Mouse (Mus musculus) hindbrain, embryonic 16.5 days (tissue): Measurements from ENCODE around the gene Crcp. TPM values are rescaled to one million over a fixed set of nuclear protein-coding genes. Genes with fewer than 3 reads are reported as not detected.
A peak's percentile ranks its signal among the peaks of the same experiment; 100 is the strongest.

ENCODE experiments used
- ATAC-seq: fragments of 200-750 bp; cut with Nextera tagmentation; 2 replicates; pipeline ENCODE4 v1.8.0; 2017; ENCODE audit warnings: moderate TSS enrichment, moderate library complexity
- H3K27ac ChIP-seq: fragments of 300-500 bp; sonication (generic); 2 replicates; pipeline ENCODE4 v1.5.1; 2014; ENCODE audit warnings: low read depth, mild to moderate bottlenecking, control low read depth, low read length, moderate library complexity
- H3K27me3 ChIP-seq: fragments of 300-500 bp; sonication (generic); replicated peaks from 2 replicates; pipeline ENCODE4 v1.6.1; 2014; ENCODE audit warnings: low read length; ENCODE audit not compliant: control insufficient read depth, insufficient read depth
- H3K36me3 ChIP-seq: fragments of 300-500 bp; sonication (generic); 2 replicates; pipeline ENCODE4 v1.6.1; 2014; ENCODE audit warnings: mild to moderate bottlenecking, low read length, moderate library complexity, mixed read lengths; ENCODE audit not compliant: control insufficient read depth, insufficient read depth
- H3K4me1 ChIP-seq: fragments of 300-500 bp; sonication (generic); 2 replicates; pipeline ENCODE4 v1.6.1; 2014; ENCODE audit warnings: low read depth, low read length; ENCODE audit not compliant: control insufficient read depth, insufficient read depth
- H3K4me2 ChIP-seq: fragments of 300-500 bp; sonication (generic); 2 replicates; pipeline ENCODE4 v1.6.1; 2014; ENCODE audit warnings: mild to moderate bottlenecking, low read length, control low read depth, moderate library complexity
- H3K4me3 ChIP-seq: fragments of 300-500 bp; sonication (generic); 2 replicates; pipeline ENCODE4 v1.5.1; 2014; ENCODE audit warnings: mild to moderate bottlenecking, low read length, control low read depth, moderate library complexity
- H3K9ac ChIP-seq: fragments of 300-500 bp; sonication (generic); 2 replicates; pipeline ENCODE4 v1.6.1; 2014; ENCODE audit warnings: low read depth, mild to moderate bottlenecking, control low read depth, low read length, moderate library complexity
- H3K9me3 ChIP-seq: fragments of 300-500 bp; sonication (generic); 2 replicates; pipeline ENCODE4 v1.6.1; 2014; ENCODE audit warnings: mild to moderate bottlenecking, low read length, moderate library complexity; ENCODE audit not compliant: control insufficient read depth
- WGBS: fragments of 180-500 bp; shearing (Covaris S2); extraction: QIAGEN DNeasy Blood & Tissue Kit; methylation state at CpG from one replicate; pipeline ENCODE4 v1.1.7; 2014; 5-methylcytosine and 5-hydroxymethylcytosine counted together
- polyA plus RNA-seq: library from polyadenylated mRNA; unstranded; fragments of >200 nt; fragmentation: Nextera tagmentation; extraction: Ambion mirVana; gene quantifications from 2 replicates; pipeline ENCODE4 v1.2.1, GENCODE M21; 2015

Crcp gene
- polyA plus RNA-seq, 1 experiment from 2014 or later = 92.1 TPM

- Histone ChIP-seq H3K4me2 (peak overlapping the region; percentile 94), H3K9me3 (no peaks in the 10 kb centered on the region), H3K9ac (peak overlapping the region; percentile 86; the same call in 1 of the 2 replicates), H3K27me3 (no peaks in the 10 kb centered on the region), H3K27ac (no peak overlapping the region), H3K36me3 (no peaks in the 10 kb centered on the region), H3K4me3 (peak overlapping the region; percentile 82; the same call in 1 of the 2 replicates), H3K4me1 (peaks cover 12% of the 10 kb centered on the region)
- 70% methylated on average over 5 of the region's 5 CpGs for WGBS
- ATAC-seq = no peak
These were observed 27.6 kb upstream of the Crcp start for GRCm38 (mm10) chr5:130001356-130001987.

GRCm38 (mm10) chr5:130002301-130003146 is 26.6 kb upstream of the Crcp start, which contains the start of gene Gusb:
Gene Gusb (minus strand): TSS chr5:130003049.
- H3K4me1 ChIP-seq = peaks cover 12% of the 10 kb centered on the region
- no peaks in the 10 kb centered on the region for H3K36me3 ChIP-seq
- peak; percentile 91 for ATAC-seq
- no peaks in the 10 kb centered on the region for H3K27me3 ChIP-seq
- H3K9ac ChIP-seq = peak within 1 kb of the TSS; percentile 86
- H3K27ac ChIP-seq = peak within 1 kb of the TSS; percentile 54
- 1% methylated on average over 38 of the region's 39 CpGs for WGBS
- H3K4me3 ChIP-seq = peak within 1 kb of the TSS; percentile 82
- no peaks in the 10 kb centered on the region for H3K9me3 ChIP-seq
- peak within 1 kb of the TSS; percentile 94 for H3K4me2 ChIP-seq

GRCm38 (mm10) chr5:130003229-130003628 is 25.9 kb upstream of the Crcp start:
- peak overlapping the region; percentile 86 for H3K9ac ChIP-seq
- no peak for ATAC-seq
- WGBS = 69% methylated on average over 7 of the region's 7 CpGs
- H3K4me3 ChIP-seq = peak overlapping the region; percentile 82
- H3K27ac ChIP-seq = peak overlapping the region; percentile 54; the same call in 1 of the 2 replicates
- peaks cover 12% of the 10 kb centered on the region for H3K4me1 ChIP-seq
- H3K4me2 ChIP-seq = peak overlapping the region; percentile 94
- no peaks in the 10 kb centered on the region for H3K9me3 ChIP-seq
- H3K36me3 ChIP-seq = no peaks in the 10 kb centered on the region
- H3K27me3 ChIP-seq = no peaks in the 10 kb centered on the region

- Histone ChIP-seq H3K4me2 (no peak overlapping the region), H3K27ac (no peak overlapping the region), H3K27me3 (no peaks in the 10 kb centered on the region), H3K9ac (no peak overlapping the region), H3K4me3 (no peak overlapping the region), H3K36me3 (peaks cover 10% of the 10 kb centered on the region), H3K4me1 (peaks cover 4% of the 10 kb centered on the region; the same call in 1 of the 2 replicates), H3K9me3 (peaks cover 7% of the 10 kb centered on the region)
- ATAC-seq = no peak
- WGBS = 95% methylated on average over 1 of the region's 1 CpGs
These were observed 21.7 kb upstream of the Crcp start for GRCm38 (mm10) chr5:130007344-130007743.

- 82% methylated on average over 6 of the region's 6 CpGs for WGBS
- no peak overlapping the region for H3K4me2 ChIP-seq
- H3K4me1 ChIP-seq = peaks cover under 1% of the 10 kb centered on the region; the same call in 1 of the 2 replicates
- H3K27me3 ChIP-seq = no peaks in the 10 kb centered on the region
- H3K27ac ChIP-seq = no peak overlapping the region
- ATAC-seq = no peak
- no peak overlapping the region for H3K9ac ChIP-seq
- H3K4me3 ChIP-seq = no peak overlapping the region
- H3K9me3 ChIP-seq = peaks cover 7% of the 10 kb centered on the region
- H3K36me3 ChIP-seq = peaks cover 10% of the 10 kb centered on the region
These were observed 21.0 kb upstream of the Crcp start for GRCm38 (mm10) chr5:130008034-130008590.

GRCm38 (mm10) chr5:130009784-130010183 is 19.3 kb upstream of the Crcp start:
- H3K4me2 ChIP-seq = no peak overlapping the region
- H3K9me3 ChIP-seq = peaks cover 7% of the 10 kb centered on the region
- ATAC-seq = no peak
- H3K27me3 ChIP-seq = no peaks in the 10 kb centered on the region
- 99% methylated on average over 4 of the region's 4 CpGs for WGBS
- peaks cover 10% of the 10 kb centered on the region for H3K36me3 ChIP-seq
- no peaks in the 10 kb centered on the region for H3K4me1 ChIP-seq
- H3K27ac ChIP-seq = no peak overlapping the region
- no peak overlapping the region for H3K9ac ChIP-seq
- H3K4me3 ChIP-seq = no peak overlapping the region

- Histone ChIP-seq H3K27me3 (no peaks in the 10 kb centered on the region), H3K27ac (no peak overlapping the region), H3K4me2 (no peak overlapping the region), H3K4me3 (no peak overlapping the region), H3K36me3 (peaks cover 13% of the 10 kb centered on the region), H3K9ac (no peak overlapping the region), H3K4me1 (no peaks in the 10 kb centered on the region), H3K9me3 (peaks cover 10% of the 10 kb centered on the region)
- 96% methylated on average over 5 of the region's 5 CpGs for WGBS
- ATAC-seq = no peak
These were observed 18.1 kb upstream of the Crcp start for GRCm38 (mm10) chr5:130010961-130011360.

- Histone ChIP-seq H3K9me3 (peaks cover 10% of the 10 kb centered on the region), H3K4me3 (no peak overlapping the region), H3K4me2 (no peak overlapping the region), H3K4me1 (no peaks in the 10 kb centered on the region), H3K36me3 (peaks cover 19% of the 10 kb centered on the region), H3K27me3 (no peaks in the 10 kb centered on the region), H3K27ac (no peak overlapping the region), H3K9ac (no peak overlapping the region)
- 94% methylated on average over 3 of the region's 3 CpGs for WGBS
- no peak for ATAC-seq
These were observed 14.0 kb upstream of the Crcp start for GRCm38 (mm10) chr5:130015104-130015503.

- Histone ChIP-seq H3K4me1 (no peaks in the 10 kb centered on the region; the same call in 1 of the 2 replicates), H3K4me3 (no peak overlapping the region), H3K9ac (no peak overlapping the region), H3K27me3 (no peaks in the 10 kb centered on the region), H3K36me3 (peaks cover 9% of the 10 kb centered on the region), H3K9me3 (0 out of 2 replicates have a peak, but pooled peaks cover 3% of the 10 kb centered on the region), H3K27ac (no peak overlapping the region), H3K4me2 (no peak overlapping the region)
- 79% methylated on average over 8 of the region's 8 CpGs for WGBS
- ATAC-seq = no peak
These were observed 9.6 kb upstream of the Crcp start for GRCm38 (mm10) chr5:130019461-130019860.
